Mouse (Mus musculus): ENCODE measurements around the gene Olfr153. TPM values are rescaled to one million over a fixed set of nuclear protein-coding genes. Genes with fewer than 3 reads are reported as not detected.

Olfr153 gene
- polyA plus RNA-seq, 1 experiment from 2014 or later, result not detected

Other genes starting within 250 kb of the Olfr153 start
- not detected in 3 replicates for gene Olfr1118, start 224.2 kb upstream of the Olfr153 start, polyA plus RNA-seq (2018)
- gene Olfr1120, start 177.0 kb upstream of the Olfr153 start, polyA plus RNA-seq (2018), result not detected in 3 replicates
- gene Olfr1121, start 161.9 kb upstream of the Olfr153 start, polyA plus RNA-seq (2018), result not detected in 3 replicates
- not detected in 3 replicates for gene Olfr1122, start 145.9 kb upstream of the Olfr153 start, polyA plus RNA-seq (2018)
- gene Olfr1123, start 115.2 kb upstream of the Olfr153 start, polyA plus RNA-seq (2018), result not detected in 3 replicates
- not detected in 3 replicates for gene Olfr1124, start 101.5 kb upstream of the Olfr153 start, polyA plus RNA-seq (2018)
- not detected in 3 replicates for gene Olfr1126, start 77.8 kb upstream of the Olfr153 start, polyA plus RNA-seq (2018)
- not detected in 3 replicates for gene Pramel7, start 34.7 kb upstream of the Olfr153 start, polyA plus RNA-seq (2018)
- not detected in 3 replicates for gene Pramel6, start 25.2 kb upstream of the Olfr153 start, polyA plus RNA-seq (2018)
- not detected in 3 replicates for gene Olfr1128, start 13.7 kb downstream of the Olfr153 start, polyA plus RNA-seq (2018)
- gene Olfr1129, start 42.1 kb downstream of the Olfr153 start, polyA plus RNA-seq (2018), result not detected in 3 replicates
- gene Olfr1130, start 74.4 kb downstream of the Olfr153 start, polyA plus RNA-seq (2018), result not detected in 3 replicates
- gene Olfr1131, start 95.3 kb downstream of the Olfr153 start, polyA plus RNA-seq (2018), result not detected in 3 replicates
- not detected in 3 replicates for gene Olfr1132, start 105.7 kb downstream of the Olfr153 start, polyA plus RNA-seq (2018)
- gene Olfr1133, start 115.6 kb downstream of the Olfr153 start, polyA plus RNA-seq (2018), result not detected in 3 replicates
- not detected in 3 replicates for gene Olfr1134, start 126.7 kb downstream of the Olfr153 start, polyA plus RNA-seq (2018)
- gene Olfr1135, start 141.9 kb downstream of the Olfr153 start, polyA plus RNA-seq (2018), result not detected in 3 replicates
- not detected in 3 replicates for gene Olfr1136, start 162.2 kb downstream of the Olfr153 start, polyA plus RNA-seq (2018)
- gene Olfr1137, start 181.4 kb downstream of the Olfr153 start, polyA plus RNA-seq (2018), result not detected in 3 replicates
- gene Olfr1138, start 208.2 kb downstream of the Olfr153 start, polyA plus RNA-seq (2018), result not detected in 3 replicates
- not detected in 3 replicates for gene Olfr1140, start 212.0 kb downstream of the Olfr153 start, polyA plus RNA-seq (2018)
- not detected in 3 replicates for gene Olfr1141, start 222.2 kb downstream of the Olfr153 start, polyA plus RNA-seq (2018)
- gene Olfr152, start 247.7 kb downstream of the Olfr153 start, polyA plus RNA-seq (2018), result not detected in 3 replicates

Measured in macrophage (primary cell).